Mouse (Mus musculus): ENCODE measurements around the gene Fyco1.
A peak's percentile ranks its signal among the peaks of the same experiment; 100 is the strongest.

The Fyco1 gene

DNA sequence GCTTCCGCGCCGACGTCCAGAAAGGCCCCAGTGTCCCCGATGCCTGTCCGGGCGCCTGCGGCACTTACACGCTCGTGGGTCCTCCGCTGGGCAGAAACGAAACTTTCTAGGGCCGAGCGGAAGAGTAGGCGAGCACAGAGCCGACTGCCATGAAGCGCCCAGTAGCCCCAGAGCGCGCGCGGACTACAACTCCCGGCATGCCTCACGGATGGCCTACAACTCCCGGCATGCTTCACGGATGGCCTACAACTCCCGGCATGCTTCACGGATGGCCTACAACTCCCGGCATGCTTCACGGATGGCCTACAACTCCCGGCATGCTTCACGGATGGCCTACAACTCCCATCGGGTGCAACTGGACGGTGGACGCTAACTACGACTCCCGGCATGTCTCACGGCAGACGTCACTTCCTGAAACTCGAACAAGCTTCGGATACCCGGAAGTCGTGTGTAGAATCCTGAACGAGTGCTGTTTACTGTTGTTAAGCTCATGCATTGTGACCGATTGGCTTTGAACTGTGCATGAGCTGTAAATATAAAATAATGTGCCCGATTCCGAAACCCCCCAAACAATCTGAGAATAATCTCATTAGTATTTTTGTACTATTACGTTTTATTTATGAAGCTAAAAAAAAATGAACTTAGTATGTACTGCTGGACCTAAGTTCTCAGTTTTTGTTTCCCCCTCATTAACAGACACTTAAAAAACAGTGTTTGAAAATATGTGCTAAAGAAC, at the start of gene Fyco1:
TSS of gene Fyco1 (minus strand) at position 187 of the 736 bp plus-strand sequence.
- DNase-seq: peak; percentile 99

DNA sequence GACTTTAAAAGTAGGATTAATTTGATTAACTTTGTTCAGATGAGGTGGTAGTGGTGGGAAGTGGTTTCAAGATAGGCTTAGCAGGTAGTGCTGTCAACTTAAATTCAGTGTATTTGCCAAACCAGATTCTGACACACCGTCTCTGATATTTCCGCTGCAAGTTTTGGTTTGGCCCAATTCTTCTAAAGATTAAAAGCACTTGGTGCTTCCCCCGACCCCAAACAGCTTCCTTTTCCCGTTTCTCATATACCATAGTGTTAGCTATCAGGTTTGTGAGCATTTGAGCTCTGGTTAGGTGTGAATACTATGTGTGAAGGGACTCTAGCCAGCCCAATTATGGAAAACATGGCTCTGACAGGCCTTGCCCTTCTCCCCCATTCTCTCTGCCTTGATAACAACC, 20.4 kb upstream of the Fyco1 start:
- DNase-seq: no peak

DNA sequence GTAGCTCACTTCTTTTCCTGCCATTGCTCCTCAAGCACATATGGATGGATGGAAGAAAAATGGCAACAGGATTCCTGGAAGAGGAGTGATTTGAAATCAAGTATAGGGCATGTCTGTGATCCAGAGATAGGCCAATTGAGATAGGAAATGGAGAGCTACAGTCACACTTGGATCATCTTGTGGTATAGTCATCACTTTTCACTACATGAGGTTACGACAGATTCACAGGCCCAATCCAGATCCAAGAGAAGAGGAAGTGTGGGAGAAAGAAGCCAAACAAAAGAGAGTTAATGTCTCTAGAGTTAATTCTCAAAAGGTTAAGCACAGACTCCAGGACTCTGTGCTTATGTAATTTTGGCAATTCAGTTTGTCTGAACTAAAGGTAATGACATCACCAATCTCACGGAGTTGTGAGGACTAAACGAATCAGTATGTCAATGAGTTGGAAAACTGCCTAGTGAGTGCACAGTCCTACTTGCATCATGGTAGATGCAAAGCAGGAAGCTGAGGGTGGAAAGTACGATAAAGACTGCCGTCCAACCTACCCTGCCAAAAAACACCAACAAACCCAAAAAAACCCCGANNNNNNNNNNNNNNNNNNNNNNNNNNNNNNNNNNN, 17.6 kb upstream of the Fyco1 start:
- no peak for DNase-seq

DNA sequence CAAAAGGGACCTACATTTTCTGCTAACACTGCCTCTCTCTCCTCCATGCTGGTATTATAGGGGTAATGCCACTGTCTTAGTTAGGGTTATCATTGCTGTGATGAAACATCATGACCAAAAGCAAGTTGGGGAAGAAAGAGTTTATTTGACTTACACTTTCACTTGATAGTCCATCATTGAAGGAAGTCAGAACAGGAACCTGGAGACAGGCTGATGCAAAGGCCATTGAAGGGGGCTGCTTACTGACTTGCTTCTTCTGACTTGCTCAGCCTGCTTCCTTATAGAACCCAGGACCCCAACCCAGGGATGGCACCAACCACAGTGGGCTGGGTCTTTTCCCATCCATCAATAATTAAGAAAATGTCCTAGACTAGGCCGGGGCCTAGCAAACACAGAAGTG, 11.9 kb upstream of the Fyco1 start:
- DNase-seq: no peak

DNA sequence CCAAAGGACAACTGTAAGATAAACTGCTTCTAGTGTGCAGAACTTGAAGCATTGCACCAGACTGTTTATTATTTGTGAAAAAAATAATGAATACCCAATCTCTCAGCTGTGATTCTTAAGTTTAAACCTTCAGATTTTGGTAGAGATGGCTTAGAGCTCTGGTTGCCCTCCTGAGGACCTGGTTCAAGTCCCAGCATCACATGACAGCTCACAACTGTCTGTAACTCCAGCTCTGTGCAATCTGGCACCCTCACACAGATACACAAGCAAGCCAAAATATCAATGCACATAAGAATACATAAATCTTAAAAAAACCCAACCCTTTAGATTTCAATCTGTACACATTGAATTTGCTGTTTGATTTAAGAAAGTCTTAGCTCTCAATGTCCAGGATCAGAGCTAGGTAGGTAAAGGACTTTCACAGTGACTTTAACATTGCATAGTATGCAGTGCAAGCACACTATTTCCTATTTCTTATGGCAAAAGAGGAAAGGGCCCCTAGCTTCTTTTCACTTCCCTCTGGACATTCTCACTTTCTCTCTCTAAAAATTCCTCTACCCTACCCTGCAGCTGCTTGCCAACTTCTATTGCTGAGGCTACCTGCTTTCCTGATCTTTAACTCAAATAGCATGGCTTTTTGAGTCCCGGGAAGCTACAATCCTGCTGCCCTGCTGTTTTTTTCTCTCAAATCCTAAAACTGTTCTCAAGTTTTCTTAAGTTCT, 11.4 kb upstream of the Fyco1 start:
- no peak for DNase-seq

DNA sequence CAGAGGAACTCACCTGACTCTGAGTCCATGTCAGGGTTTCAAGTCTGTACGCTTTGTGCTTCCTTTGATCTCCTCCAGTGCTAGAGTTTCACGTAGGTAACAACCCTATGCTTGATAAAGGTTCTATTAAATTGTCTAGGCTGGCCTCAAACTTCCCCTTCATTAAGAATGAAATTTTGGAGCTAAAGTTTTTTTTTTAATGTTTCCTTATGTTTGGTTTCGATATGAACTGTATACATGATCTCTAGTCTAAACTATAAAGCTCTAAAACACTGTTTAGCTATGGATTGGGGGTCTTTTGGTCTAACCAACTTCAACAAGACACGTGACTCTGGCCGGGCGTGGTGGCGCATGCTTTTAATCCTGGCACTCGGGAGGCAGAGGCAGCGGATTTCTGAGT, 10.2 kb upstream of the Fyco1 start, which contains the start of gene Xcr1:
TSS of gene Xcr1 (minus strand) at position 101 of the 400 bp plus-strand sequence.
- no peak for DNase-seq

DNA sequence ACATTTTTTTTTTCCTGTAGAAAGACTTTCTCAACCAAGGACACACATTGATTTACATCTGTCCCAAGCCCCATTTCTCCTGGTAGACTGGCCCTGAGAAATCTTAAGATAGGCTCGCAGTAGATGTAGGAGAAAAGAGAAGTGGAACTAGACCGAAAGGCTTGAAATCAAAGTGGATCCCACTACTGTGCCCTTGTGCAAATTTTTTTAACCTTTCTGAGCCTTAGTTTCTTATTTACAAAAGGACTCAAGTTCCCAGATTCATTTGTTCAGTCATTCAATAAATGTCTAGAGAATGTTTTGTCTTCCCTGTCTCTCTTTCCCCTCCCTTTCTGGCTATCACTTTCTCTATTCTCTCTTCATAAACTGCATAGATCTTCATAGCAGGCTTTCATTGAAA, 5.1 kb upstream of the Fyco1 start:
- no peak for DNase-seq

DNA sequence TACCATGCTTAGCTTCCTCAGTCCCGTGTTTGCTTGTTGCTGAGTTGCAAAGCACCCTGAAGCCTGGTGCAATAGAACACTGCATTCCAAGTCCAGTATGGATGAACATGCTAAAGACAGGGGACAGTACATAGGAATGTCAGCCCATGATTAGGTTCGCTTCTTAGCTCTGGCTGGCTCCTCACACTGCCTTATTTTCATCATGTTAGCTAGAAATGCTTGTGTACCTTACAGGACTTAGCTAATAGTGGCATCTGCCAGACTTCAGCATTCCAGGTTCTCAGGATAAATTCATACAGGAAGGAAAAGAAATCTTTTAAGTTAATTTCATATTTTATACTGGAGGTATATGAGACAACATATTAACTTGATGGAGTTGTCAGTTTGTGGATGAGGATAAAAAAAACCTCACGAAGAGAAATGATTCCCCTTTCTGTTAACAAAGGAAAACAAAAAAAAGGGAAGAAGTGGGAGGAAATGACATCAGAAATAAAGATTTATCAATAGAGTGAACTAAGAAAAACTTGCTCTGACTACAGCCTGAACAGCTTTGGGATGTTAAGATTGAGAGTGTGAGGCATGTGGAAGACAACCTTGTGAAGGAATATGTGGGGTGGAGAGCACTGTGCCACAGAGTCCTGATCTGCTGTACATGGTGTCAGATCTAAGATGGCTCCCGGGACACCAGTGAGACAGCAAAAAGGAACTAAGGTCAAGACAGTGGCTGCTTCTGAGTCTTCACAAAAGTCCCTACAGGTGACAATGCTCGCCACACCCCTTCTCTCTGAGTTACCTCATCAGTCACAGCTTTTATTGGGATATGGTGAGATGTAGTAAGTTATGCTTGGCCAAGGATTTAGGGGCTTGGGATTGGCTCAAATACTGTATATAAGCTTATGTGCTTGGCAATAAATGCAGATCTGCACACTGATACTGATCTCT, 1.0 kb upstream of the Fyco1 start:
- peak; percentile 52 for DNase-seq

DNA sequence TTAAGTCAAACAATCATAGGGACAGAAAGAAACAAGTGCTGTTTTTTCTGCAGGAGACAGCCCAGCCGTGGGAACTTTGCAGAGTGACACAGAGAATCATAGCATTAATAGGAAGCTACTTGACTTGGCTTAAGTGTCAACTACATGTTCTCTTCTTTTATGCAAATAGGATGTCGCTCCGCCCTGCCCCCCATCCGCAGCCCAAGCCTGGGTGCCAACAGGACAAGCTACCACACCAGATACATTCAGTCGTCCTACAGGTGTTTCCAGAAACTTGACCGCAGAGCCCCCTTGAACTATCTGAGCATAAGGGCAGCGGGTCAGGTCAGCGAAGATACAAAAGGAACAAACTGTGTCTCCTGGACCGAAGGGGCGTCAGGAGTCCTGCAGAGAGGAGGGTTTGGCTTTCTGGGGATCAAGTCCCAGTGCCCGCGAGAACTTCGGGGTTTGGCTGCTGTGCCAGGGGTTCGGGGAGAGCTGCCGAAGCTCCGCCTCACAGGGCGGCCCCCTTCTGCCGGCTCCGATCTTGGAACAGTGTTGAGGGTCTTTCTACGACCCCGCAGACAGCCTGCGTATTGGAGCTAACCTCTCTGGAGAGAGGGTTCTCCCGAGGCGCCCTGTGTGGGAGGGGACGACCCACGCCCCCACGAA, 512 bp downstream of the Fyco1 start:
- peak; percentile 67 for DNase-seq

DNA sequence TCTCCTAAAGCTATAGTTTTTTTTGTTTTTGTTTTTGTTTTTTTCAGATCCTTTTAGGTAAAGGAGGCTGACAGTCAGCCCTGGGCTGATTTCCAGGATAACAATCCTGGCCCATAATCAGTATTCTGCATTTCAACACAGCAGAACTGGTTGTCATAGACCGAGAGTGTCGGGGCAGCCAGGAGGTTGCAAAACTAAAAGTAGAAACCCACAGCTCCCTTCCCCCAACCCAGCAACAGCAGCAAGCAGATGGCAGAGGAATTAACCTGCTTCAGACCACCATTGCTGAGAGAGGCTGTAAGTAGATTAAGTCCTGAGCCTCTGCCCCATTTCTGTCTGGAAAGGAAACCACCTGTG, 1.0 kb downstream of the Fyco1 start:
- no peak for DNase-seq

DNA sequence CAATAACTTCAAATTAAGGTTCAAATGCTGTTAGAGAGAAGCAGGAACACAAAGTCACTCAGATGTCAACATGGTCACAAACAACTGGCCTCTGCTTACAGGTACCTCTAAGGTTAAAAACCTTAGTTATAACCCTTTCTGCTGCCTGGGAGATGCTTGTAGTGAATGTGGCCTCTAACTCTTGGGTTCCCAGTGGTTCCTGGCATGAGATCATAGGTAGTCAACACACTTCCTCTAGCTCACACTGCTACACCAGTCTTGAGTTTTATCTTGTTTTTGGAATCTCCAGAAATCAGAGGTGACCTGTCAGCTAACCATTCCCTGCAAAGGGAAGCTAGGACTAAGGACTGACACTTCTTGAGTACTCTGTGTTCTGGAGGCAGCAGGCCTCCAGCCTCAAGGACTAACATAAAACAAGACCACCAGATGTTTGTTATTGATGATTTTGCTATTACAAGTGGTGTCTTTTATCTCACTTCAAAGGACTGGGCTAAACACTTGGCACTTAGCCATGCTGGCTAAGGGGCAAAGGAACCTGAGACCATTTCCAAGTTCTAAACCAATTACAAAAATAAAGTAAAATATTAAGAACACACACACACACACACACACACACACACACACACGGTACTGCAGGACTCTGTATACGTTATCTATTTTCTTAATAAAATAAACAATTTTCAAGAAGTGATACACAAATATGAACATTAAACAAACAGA, 1.6 kb downstream of the Fyco1 start:
- DNase-seq: peak; percentile 38

DNA sequence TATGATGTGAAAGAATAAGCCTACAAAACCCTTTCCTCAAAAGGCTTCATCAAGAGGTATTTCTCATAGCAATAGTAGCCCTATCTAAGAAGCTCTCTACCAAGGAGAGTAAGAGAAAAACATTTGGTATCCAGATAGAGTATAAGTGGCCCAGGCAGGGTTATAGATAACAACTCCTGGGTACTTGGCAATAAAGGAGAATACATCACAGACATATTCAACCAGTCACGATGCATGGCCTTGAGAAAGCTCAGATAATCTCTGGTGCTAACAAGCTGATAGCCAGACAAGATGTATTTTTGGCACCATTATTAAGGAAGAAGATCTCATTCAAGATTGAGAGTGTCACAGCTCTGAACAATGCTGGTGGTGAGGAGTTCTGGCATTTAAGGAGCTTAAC, 5.2 kb downstream of the Fyco1 start:
- DNase-seq: no peak

DNA sequence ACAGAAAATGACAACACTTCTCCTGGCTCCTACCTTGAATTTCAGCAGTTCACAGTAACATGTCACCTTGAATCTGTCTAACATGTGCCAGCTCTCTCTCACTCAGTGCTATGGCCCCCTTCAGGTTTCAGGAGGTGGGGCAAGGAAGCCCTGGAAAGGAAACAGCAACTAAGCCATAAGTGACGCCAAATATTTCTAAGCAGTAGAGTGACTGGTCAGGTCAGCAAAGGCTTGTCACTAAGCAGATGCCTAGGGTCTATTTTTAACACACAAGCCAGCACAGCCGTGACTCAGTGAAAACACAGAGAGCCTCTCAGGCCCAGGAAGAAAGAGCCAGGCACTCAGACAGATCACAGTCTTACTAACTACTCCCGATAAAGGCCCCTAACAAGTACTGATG, 6.6 kb downstream of the Fyco1 start:
- DNase-seq: no peak

DNA sequence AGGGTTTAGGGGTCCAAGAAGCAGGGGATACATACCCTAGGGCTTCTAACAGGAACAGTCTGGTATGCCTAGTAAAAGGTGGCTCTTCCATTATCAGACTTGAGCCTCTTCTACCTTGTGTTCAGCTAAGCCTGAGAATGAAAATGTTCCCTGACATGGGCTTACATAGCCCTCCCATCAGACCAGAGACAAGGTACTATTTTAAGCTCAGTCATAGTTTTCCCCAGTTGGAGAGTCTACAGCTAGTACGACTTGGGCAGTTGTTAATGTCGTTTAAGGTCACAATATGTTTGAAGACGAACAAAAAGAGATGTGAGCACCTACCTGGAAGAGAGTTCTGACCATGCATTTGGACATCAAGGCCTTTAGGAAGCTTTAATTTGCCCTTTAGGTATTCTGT, 7.2 kb downstream of the Fyco1 start:
- DNase-seq: no peak

DNA sequence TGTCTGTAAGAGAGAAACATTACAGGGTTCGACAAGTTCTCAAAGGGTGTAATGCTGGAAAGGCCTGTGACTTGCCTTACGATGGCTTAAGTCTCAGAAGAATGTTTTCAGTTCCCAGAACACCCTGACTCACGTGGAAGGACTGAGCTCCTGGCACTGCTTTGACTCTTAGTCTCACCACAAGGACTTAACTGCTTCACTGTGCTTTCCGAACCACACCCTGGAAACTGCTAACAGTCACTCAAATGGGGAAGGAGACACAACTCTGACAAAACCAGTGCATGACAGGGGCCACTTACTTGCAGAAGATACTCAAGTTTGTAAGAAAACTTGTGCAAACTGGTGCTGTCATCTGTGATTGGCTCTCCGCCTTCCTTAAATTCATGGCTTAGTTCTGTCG, 11.5 kb downstream of the Fyco1 start:
- DNase-seq: no peak

DNA sequence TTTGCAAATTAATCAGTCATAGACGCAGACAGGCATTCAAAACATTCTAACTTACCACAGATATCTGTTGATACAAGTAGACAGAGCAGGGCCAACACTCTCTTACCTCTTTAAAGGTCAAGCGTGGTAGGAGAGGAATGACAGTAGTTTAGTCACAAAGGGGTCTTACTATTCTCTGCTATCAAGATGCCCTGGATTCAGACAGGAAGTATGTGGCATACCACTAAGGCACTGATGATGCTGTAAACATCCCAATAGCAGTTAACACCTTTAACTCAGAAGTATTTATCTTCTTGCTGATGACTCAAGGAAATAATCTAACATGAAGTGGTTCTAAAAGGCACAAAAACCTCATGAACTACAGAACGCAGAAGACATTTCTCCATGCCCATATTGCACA, 15.8 kb downstream of the Fyco1 start:
- no peak for DNase-seq

DNA sequence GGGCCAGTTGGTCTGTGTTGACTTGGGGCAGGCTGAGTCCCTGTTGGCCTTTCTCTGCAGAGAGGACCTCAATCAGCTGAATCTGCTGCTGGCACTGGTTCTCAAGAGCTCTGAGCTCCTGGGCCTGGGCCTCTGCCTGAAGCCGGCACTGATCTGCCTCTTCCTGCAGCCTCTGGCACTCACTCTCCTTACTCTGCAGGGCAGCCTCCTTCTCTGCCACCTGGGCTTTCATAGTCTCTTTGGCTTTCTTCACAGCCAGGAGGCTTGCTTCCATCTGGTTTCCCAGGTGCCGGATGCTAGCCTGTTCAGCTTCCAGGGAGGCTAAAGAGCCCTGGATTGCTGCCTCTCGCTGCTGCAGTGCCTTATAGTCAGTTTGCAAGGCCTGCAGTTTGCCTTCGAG, 22.8 kb downstream of the Fyco1 start:
- DNase-seq: peak; percentile 90

DNA sequence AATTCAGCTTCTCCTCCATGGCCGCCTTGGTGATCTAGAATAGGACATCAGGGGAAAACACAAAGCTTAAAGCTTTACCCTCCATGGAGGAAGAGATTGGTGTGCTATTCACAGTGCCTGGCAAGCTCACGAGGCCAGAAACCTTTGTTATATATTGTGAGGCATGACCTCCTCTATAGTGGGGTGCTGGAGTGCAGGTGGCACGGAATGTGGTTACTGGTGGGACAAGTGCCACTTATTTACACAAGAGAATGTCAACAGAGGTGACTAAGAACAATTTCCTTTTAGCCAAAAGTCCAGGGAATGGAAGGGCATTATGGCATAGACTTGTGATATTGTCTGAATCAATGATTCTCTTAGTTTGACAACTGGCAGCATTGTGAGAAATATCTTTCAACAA, 25.1 kb downstream of the Fyco1 start:
- no peak for DNase-seq

DNA sequence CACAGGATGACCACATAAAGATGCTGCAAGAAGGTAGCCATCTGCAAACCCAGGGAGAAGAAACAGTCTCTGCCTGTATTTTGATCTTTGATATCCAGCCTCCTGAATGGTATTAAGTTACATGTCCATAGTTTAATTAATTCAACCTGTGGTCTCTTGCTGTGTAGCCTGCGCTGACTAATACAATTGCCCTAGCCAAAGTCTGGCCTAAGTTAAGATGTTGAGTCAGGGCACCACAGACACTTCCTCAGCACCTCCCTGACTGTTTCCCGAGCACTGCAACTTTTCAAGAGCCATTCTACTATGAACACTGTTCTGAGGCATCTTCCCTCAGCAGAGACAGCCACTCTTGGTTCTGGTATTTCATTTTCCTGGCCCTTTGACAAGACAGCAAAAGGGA, 33.1 kb downstream of the Fyco1 start:
- DNase-seq: no peak

DNA sequence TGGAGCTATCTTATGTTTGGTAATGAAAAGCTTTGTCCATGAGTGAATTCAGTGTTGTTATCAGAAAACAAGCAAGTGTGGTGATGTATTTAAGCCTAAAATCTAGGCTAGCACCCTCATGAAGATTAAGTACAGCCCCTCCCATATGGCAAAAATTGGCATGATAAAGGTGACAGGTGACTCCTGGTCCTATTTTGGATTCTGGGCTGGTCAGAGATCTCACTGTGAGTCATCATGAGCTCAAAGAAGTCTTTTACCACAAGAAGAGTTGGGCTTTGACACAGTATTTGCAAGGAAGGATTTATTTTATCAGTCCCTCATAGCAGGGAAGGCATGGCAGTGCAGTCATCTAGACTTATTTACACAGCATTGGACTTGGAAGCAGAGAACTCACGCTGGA, 35.7 kb downstream of the Fyco1 start:
- DNase-seq: peak; percentile 69

DNA sequence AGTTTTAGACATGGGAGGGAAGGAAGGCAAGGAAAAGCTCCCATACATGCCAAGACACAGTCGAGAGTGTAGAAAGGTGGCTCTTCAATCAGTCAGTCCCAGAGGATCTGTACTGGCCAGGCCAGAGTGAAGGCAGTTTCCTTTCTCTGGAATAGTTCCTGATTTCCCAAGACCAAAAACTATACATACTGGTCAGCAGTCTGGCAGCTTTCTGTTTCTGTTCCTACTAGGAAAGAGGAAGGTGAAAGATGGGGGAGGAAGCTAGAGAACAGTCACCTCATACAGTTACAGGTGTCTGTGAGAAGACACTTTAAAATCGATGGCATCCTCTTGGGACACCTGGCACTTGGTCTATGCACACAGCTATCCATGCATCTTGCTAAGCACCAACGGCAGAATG, 36.3 kb downstream of the Fyco1 start:
- DNase-seq: peak; percentile 20

DNA sequence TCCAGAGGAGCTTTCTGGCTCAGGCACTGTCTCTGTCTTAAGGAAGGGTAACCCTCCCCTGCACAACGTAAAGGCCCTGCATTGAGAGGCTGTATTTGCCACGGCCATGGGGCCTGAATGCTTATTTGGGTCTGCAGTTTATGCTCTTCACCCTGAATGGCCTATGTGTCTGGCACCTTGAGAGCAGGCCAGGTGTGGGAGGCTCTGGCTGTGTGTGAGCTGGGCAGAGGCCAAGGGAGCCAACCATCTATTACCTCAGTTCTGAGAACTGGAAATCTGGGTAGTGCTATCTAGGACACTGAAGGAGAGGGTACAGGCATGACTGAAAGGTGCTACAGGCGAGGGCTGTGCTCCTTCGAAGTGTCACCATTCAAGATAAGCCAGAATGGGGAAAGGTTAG, 36.9 kb downstream of the Fyco1 start:
- peak; percentile 68 for DNase-seq
